Mouse (Mus musculus) heart, embryonic 14.5 days (tissue): ENCODE measurements at regions not wholly inside any gene's neighbourhood (a gene's known extent, or its start where the extent isn't known, plus 50 kb on each side); places are given as distances from the start of the nearest gene placed in this dataset.
"Not testable (repeated sequence)": the region's sequence is repeated elsewhere in the genome, so short reads cannot be mapped to it uniquely, and the experiment has no call there.

Experiments
- ATAC-seq: fragments of 200-750 bp; cut with Nextera tagmentation; 2 replicates; pipeline ENCODE4 v1.8.0; 2017; ENCODE audit warnings: low read depth, moderate TSS enrichment; ENCODE audit not compliant: insufficient number of reproducible peaks, insufficient read depth, low FRiP score
- H3K27ac ChIP-seq, 2 experiments: fragments of 200-500 bp in 1 of 2; fragments of 300-500 bp in 1 of 2; sonication (generic) in 1 of 2; replicated peaks in 1 of 2; 2 replicates each; pipeline ENCODE4 v1.5.1; 2012 to 2014; ENCODE audit warnings: low read depth in 2 of 2, low read length in 2 of 2, control low read depth in 1 of 2, mild to moderate bottlenecking in 1 of 2, mixed read lengths in 1 of 2; ENCODE audit not compliant: control insufficient read depth in 1 of 2, insufficient read depth in 1 of 2
- H3K27me3 ChIP-seq: fragments of 300-500 bp; sonication (generic); 2 replicates; pipeline ENCODE4 v1.6.1; 2014; ENCODE audit warnings: mild to moderate bottlenecking, low read length, control low read depth; ENCODE audit not compliant: control insufficient read depth, insufficient read depth
- H3K36me3 ChIP-seq: fragments of 300-500 bp; sonication (generic); 2 replicates; pipeline ENCODE4 v1.6.1; 2014; ENCODE audit warnings: mild to moderate bottlenecking, control low read depth, low read length, mixed read lengths; ENCODE audit not compliant: control insufficient read depth, insufficient read depth
- H3K4me1 ChIP-seq, 2 experiments: fragments of 200-500 bp in 1 of 2; fragments of 300-500 bp in 1 of 2; sonication (generic) in 1 of 2; 2 replicates each; pipeline ENCODE4 v1.6.1; 2012 to 2014; ENCODE audit warnings: low read length in 2 of 2, control low read depth in 1 of 2, mixed read lengths in 1 of 2; ENCODE audit not compliant: control insufficient read depth in 2 of 2, insufficient read depth in 2 of 2
- H3K4me2 ChIP-seq: fragments of 300-500 bp; sonication (generic); 2 replicates; pipeline ENCODE4 v1.6.1; 2014; ENCODE audit warnings: mild to moderate bottlenecking, low read length
- H3K4me3 ChIP-seq, 2 experiments: fragments of 200-500 bp in 1 of 2; fragments of 300-500 bp in 1 of 2; sonication (generic) in 1 of 2; 2 replicates each; pipeline ENCODE4 v1.5.1; 2012 to 2014; ENCODE audit warnings: low read length in 2 of 2, mild to moderate bottlenecking in 2 of 2, control low read depth in 1 of 2, low read depth in 1 of 2, moderate library complexity in 1 of 2; ENCODE audit not compliant: control insufficient read depth in 1 of 2, insufficient read depth in 1 of 2
- H3K9ac ChIP-seq: fragments of 300-500 bp; sonication (generic); 2 replicates; pipeline ENCODE4 v1.6.1; 2014; ENCODE audit warnings: mild to moderate bottlenecking, low read length
- H3K9me3 ChIP-seq: fragments of 300-500 bp; sonication (generic); 2 replicates; pipeline ENCODE4 v1.6.1; 2016; ENCODE audit warnings: low read length, control low read depth; ENCODE audit not compliant: control insufficient read depth
- WGBS: fragments of 180-500 bp; shearing (Covaris S2); extraction: QIAGEN DNeasy Blood & Tissue Kit; methylation state at CpG from one replicate; pipeline ENCODE4 v1.1.7; 2014; 5-methylcytosine and 5-hydroxymethylcytosine counted together

DNA sequence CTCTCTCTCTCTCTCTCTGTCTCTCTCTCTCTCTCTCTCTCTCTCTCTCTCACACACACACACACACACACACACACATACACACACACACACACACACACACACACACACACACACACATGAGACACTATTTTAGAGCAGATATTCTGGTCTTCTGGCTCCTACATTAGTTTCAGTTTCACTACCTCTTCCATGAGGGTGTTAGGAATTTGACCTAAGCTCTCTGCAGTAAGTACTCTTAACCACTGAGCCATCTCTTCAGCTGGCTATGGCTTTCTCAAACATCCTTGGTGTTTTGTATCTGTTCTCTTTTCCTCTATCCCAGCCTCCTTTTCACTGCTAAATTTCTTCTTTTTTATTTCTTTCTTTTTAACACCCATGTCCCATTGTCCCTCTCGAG lies 533.1 kb downstream of the Ets1 start:
- not testable (repeated sequence) for H3K4me2 ChIP-seq, H3K9ac ChIP-seq, ATAC-seq, H3K27me3 ChIP-seq, H3K36me3 ChIP-seq, H3K9me3 ChIP-seq, H3K4me1 ChIP-seq, H3K27ac ChIP-seq, H3K4me3 ChIP-seq
- WGBS = 78% methylated on average over 1 of the region's 1 CpGs

DNA sequence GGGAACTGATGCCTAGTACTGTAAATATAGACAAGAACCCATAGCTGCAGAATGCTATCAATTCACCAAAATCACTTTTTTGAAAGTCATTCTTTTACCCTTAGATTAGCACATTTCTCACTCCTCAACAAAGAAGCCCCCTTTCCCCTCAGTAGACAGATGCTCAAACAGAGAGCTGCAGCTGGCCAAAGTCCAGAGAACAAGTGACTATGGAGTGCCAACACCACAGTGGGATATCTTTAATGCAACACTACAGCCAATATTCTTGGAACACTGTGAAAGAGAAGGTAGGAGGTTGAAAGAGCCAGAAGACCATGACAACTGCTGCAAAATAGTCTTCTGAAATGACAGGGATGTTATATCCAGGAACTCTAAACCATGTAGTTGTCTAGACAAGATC lies 544.0 kb downstream of the Ets1 start:
- H3K4me2 ChIP-seq = no peak overlapping the region
- H3K9ac ChIP-seq = no peak overlapping the region
- no peaks in the 10 kb centered on the region for H3K9me3 ChIP-seq
- no peaks in the 10 kb centered on the region for H3K4me1 ChIP-seq
- no peak for ATAC-seq
- H3K4me3 ChIP-seq = no peak overlapping the region
- no peak overlapping the region for H3K27ac ChIP-seq
- H3K36me3 ChIP-seq = no peaks in the 10 kb centered on the region
- no peaks in the 10 kb centered on the region for H3K27me3 ChIP-seq

DNA sequence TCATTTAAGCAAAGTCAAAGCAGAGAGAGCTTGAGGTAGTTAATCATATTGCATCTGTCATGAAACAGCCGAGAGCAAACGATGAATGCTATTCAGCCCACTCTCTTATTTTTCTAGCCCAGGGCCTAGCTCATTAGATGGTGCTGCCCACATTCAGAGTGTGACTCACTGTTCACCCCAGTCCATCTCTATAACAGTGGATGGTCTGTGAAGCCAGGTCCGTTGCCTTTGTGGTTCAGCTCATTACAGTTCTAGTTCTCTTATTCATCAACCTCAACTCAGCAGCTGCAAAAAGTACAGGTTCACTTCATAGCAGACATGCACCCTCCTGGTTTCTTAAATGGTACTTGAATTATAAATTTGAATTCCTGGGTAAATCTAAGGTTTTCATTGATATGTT lies 551.2 kb downstream of the Ets1 start:
- Histone ChIP-seq H3K27ac (no peak overlapping the region), H3K4me2 (no peak overlapping the region), H3K9me3 (no peaks in the 10 kb centered on the region), H3K9ac (no peak overlapping the region), H3K4me1 (no peaks in the 10 kb centered on the region), H3K27me3 (no peaks in the 10 kb centered on the region), H3K4me3 (no peak overlapping the region), H3K36me3 (no peaks in the 10 kb centered on the region)
- no peak for ATAC-seq
- WGBS = 77% methylated on average over 3 of the region's 3 CpGs

DNA sequence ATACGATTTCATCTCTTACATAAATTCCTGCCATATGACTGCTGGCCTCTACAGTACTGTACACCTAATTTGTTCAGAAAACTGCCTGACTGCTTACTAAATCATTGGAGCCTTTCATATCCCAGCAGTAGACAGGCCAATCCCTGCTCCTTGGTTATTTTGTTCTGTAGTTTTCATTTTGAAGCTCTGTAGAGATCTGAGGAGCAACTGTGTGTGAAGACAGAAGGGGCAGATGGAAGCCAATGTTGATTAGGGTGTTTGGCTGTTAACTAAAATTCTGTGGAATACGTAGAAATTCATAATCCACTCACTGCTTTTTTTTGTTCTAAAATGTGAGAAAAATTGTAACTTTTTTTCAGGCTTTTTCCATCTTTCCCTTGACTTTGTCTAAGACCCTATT lies 573.1 kb downstream of the Ets1 start:
- H3K36me3 ChIP-seq = no peaks in the 10 kb centered on the region
- no peak overlapping the region for H3K27ac ChIP-seq
- H3K4me2 ChIP-seq = no peak overlapping the region
- 84% methylated on average over 2 of the region's 2 CpGs for WGBS
- H3K9ac ChIP-seq = no peak overlapping the region
- no peak for ATAC-seq
- H3K9me3 ChIP-seq = no peaks in the 10 kb centered on the region
- H3K4me1 ChIP-seq = no peaks in the 10 kb centered on the region
- H3K4me3 ChIP-seq = no peak overlapping the region
- H3K27me3 ChIP-seq = no peaks in the 10 kb centered on the region

DNA sequence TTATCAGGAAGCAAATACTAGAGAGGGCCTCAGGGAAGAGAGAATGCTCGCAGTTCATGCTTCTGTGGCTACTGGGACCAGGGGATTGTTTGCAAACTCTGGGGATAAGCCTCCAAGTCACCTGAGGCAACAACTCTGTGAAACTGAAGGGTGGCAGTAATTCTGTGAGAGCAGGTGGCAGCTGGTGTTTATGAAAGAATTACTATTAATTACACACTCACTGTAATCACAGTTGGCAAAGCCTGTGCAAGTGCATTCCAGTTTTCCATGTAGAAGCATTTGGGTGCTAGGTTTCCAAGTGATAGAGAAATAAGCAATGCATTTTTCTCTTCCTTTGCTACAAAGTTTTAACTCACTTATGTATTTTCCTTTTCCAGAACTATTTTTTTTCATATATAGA lies 578.5 kb downstream of the Ets1 start:
- Histone ChIP-seq H3K36me3 (no peaks in the 10 kb centered on the region), H3K4me1 (no peaks in the 10 kb centered on the region), H3K9me3 (no peaks in the 10 kb centered on the region), H3K4me2 (no peak overlapping the region), H3K27me3 (no peaks in the 10 kb centered on the region), H3K27ac (no peak overlapping the region), H3K4me3 (no peak overlapping the region), H3K9ac (no peak overlapping the region)
- no peak for ATAC-seq
- WGBS = 60% methylated on average over 1 of the region's 1 CpGs

DNA sequence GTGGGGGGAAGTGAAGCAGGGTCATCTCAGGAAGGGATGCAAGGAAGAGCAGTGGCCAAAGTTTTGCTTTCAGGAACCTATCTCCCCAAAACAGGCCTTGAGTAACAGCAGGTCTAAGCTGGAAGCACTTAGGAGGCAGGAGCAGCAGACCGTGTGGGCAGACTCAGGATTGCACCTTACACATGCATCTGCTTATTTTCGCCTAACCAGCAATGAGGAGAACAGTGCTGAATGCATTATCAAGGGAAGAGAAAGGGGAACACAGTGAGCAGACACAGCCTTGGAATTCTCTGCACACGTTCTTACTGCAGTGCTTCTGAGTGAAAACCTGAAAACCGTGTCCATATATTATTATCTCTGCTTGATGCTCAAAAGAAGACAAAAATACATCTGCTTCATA lies 585.0 kb downstream of the Ets1 start:
- whole genome bisulfite sequencing = 78% methylated on average over 4 of the region's 4 CpGs
- H3K27ac ChIP-seq = no peak overlapping the region
- H3K4me3 ChIP-seq = no peak overlapping the region
- no peaks in the 10 kb centered on the region for H3K27me3 ChIP-seq
- ATAC-seq = no peak
- no peaks in the 10 kb centered on the region for H3K9me3 ChIP-seq
- H3K9ac ChIP-seq = no peak overlapping the region
- H3K36me3 ChIP-seq = no peaks in the 10 kb centered on the region
- H3K4me1 ChIP-seq = no peaks in the 10 kb centered on the region
- H3K4me2 ChIP-seq = no peak overlapping the region

DNA sequence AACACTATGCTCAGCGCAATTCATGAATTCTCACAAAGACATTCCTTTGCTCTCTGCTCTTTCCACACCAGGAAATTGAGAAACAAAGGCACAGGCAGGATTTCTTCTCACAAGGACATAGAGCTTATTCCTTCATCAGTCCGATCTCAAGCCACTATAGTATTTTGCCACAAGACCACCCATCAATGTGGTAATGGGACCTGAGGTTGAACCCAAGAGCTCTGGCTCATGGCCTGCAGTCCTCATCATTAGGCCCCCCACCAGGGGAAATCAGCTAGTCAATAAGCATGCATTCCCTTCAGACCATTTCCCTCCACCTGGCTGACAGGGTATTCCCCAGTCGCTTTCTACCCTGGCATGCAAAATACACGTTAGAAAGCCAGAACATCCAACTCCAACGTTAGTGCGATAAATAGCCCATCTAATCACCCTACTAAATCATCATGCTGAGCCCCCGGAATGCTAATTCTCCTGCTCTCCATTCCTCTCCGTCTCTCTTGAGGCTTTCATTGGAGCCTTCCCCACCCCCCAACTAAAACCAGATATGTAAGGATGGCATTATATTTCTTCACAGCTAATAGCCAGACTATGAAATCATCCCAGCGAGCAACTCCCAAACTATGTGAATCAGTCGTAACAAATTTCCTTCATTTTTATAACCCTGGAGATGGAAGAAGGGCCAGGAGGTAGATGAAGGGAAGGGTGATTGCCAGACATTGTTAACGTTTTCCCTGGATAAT lies 586.2 kb downstream of the Ets1 start:
- ATAC-seq = no peak
- no peaks in the 10 kb centered on the region for H3K27me3 ChIP-seq
- H3K4me3 ChIP-seq = no peak overlapping the region
- WGBS = 75% methylated on average over 11 of the region's 11 CpGs
- H3K9me3 ChIP-seq = no peaks in the 10 kb centered on the region
- H3K4me1 ChIP-seq = no peaks in the 10 kb centered on the region
- no peak overlapping the region for H3K9ac ChIP-seq
- H3K4me2 ChIP-seq = no peak overlapping the region
- no peaks in the 10 kb centered on the region for H3K36me3 ChIP-seq
- no peak overlapping the region for H3K27ac ChIP-seq

DNA sequence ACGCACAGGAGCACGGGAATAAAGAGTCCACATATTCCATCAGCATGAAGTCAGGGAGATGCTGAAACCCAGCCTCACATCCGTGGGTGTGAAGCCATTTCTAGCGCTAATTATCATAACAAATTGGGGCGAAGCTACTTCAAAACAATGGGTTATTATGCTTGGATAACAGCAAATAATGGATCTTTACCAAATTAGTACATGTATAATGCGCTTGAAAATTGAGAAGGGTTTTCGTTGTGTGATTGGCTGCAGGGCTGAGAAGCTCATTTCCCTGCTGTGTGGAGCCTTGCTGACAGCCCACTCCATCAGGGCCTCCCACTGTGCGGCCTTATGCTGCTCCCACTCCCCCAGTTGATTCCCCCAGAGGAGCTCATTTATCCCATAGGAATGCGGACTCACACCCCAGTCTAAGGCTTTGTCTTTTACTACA lies 597.7 kb downstream of the Ets1 start:
- Histone ChIP-seq H3K4me1 (no peaks in the 10 kb centered on the region), H3K27me3 (no peaks in the 10 kb centered on the region)

More for the DNA sequence above, 597.7 kb downstream of the Ets1 start:
- Histone ChIP-seq H3K36me3 (no peaks in the 10 kb centered on the region), H3K9me3 (no peaks in the 10 kb centered on the region), H3K4me3 (no peak overlapping the region), H3K4me2 (no peak overlapping the region), H3K9ac (no peak overlapping the region), H3K27ac (no peak overlapping the region)
- 30% methylated on average over 9 of the region's 9 CpGs for WGBS
- ATAC-seq = no peak
